Mouse (Mus musculus): Measurements from ENCODE around the gene Stoml1. TPM values are rescaled to one million over a fixed set of nuclear protein-coding genes. Genes with fewer than 3 reads are reported as not detected.

Stoml1 gene
- total RNA-seq (2012; rRNA removed): 5.9 and 6.4 TPM in 2 replicates
- 1 to 10 TPM in 1 of 2 experiments, not detected in 1; 8.7 TPM for polyA plus RNA-seq (2012; ENCODE audit: insufficient read depth in 1 of 2, insufficient read length in 2 of 2, low read depth in 1 of 2, low replicate concordance in 2 of 2, missing spikeins in 1 of 2)

GRCm38 (mm10) chr9:58253033-58253804, at the start of gene Stoml1:
Gene Stoml1, plus strand, starts transcription at chr9:58253164.
- DNase-seq (ENCODE audit: low read depth, low spot score): peak; percentile 97
- H3K9ac ChIP-seq (ENCODE audit: control insufficient read depth, low read depth, low read length, poor library complexity, severe bottlenecking): peak within 1 kb of the TSS; percentile 80
- peaks cover 12% of the 10 kb centered on the region for H3K79me2 ChIP-seq (ENCODE audit: control insufficient read depth, insufficient read depth, low read length, poor library complexity)
- peaks cover 0 to 9% of the 10 kb centered on the region in 2 experiments; a peak in 2 of 4 replicates for H3K36me3 ChIP-seq (ENCODE audit: control insufficient read depth in 1 of 2, insufficient read depth in 2 of 2, low read length in 2 of 2)
- no peaks in the 10 kb centered on the region for H3K9me3 ChIP-seq (replicated peaks; ENCODE audit: insufficient read depth, low read length)
- peaks cover 0 to 20% of the 10 kb centered on the region in 2 experiments; a peak in 3 of 4 replicates for H3K4me1 ChIP-seq (ENCODE audit: control insufficient read depth in 1 of 2, insufficient read depth in 2 of 2, low read length in 2 of 2)
- H3K27me3 ChIP-seq (ENCODE audit: control insufficient read depth in 1 of 2, insufficient read depth in 2 of 2, low read length in 2 of 2): no peaks in the 10 kb centered on the region
- H3K4me3 ChIP-seq (ENCODE audit: control insufficient read depth in 1 of 2, insufficient read depth in 1 of 2, low read depth in 2 of 2, low read length in 2 of 2): peak within 1 kb of the TSS; percentile 77 to 84
- H3K27ac ChIP-seq (ENCODE audit: control insufficient read depth, low read depth, low read length): peak within 1 kb of the TSS; percentile 20; the same call in 1 of the 2 replicates
- no peak for TF ChIP-seq RAD21 (IDR thresholded peaks at IDR 0.05; ENCODE audit: low read depth, low read length)
- no peak for TF ChIP-seq SMC3 (IDR thresholded peaks at IDR 0.05; ENCODE audit: low read depth, low read length)
- no peak for TF ChIP-seq ZNF384 (IDR thresholded peaks at IDR 0.05; ENCODE audit: low read depth, low read length)
- no peak for TF ChIP-seq POLR2AphosphoS5 (IDR thresholded peaks at IDR 0.05; ENCODE audit: borderline replicate concordance, low read depth, low read length)
- peak; percentile 83 for TF ChIP-seq NELFE (IDR thresholded peaks at IDR 0.05; ENCODE audit: low read depth, low read length)
- TF ChIP-seq MAFK (IDR thresholded peaks at IDR 0.05; ENCODE audit: borderline replicate concordance, low read depth, low read length): no peak
- no peak for TF ChIP-seq RCOR1 (IDR thresholded peaks at IDR 0.05; ENCODE audit: low read depth, low read length)
- no peak for TF ChIP-seq CHD1 (IDR thresholded peaks at IDR 0.05; ENCODE audit: low read depth, low read length)
- peak; percentile 82 to 94 (median 86) for TF ChIP-seq CTCF (IDR thresholded peaks at IDR 0.05 in 2 of 3, conservative IDR thresholded peaks at IDR 0.05 in 1 of 3; ENCODE audit: control insufficient read depth in 1 of 3, insufficient read depth in 1 of 3, low read depth in 2 of 3, low read length in 3 of 3, poor library complexity in 1 of 3, severe bottlenecking in 1 of 3)
- TF ChIP-seq TAL1 (IDR thresholded peaks at IDR 0.05; ENCODE audit: low read length): no peak
- peak; percentile 94 for TF ChIP-seq HCFC1 (IDR thresholded peaks at IDR 0.05; ENCODE audit: low read depth, low read length)
- no peak for TF ChIP-seq UBTF (IDR thresholded peaks at IDR 0.05; ENCODE audit: borderline replicate concordance, insufficient read depth, low read depth, low read length)
- peak; percentile 63 to 89 for TF ChIP-seq POLR2A (IDR thresholded peaks at IDR 0.05; ENCODE audit: control insufficient read depth in 1 of 2, insufficient read depth in 1 of 2, low read depth in 1 of 2, low read length in 2 of 2, poor library complexity in 1 of 2)
- TF ChIP-seq ETS1 (IDR thresholded peaks at IDR 0.05; ENCODE audit: low read depth, low read length): peak; percentile 42; the same call in 1 of the 2 replicates
- TF ChIP-seq BHLHE40 (IDR thresholded peaks at IDR 0.05; ENCODE audit: borderline replicate concordance, low read depth, low read length): no peak
- no peak for TF ChIP-seq MEF2A (IDR thresholded peaks at IDR 0.05; ENCODE audit: extremely low read depth, insufficient replicate concordance, low read depth, low read length, poor library complexity, severe bottlenecking)
- TF ChIP-seq E2F4 (IDR thresholded peaks at IDR 0.05; ENCODE audit: borderline replicate concordance, low read depth, low read length): no peak
- no peak for TF ChIP-seq CHD2 (IDR thresholded peaks at IDR 0.05; ENCODE audit: low read length)
- no peak for TF ChIP-seq MYB (IDR thresholded peaks at IDR 0.05; ENCODE audit: low read depth, low read length)
- TF ChIP-seq NRF1 (IDR thresholded peaks at IDR 0.05; ENCODE audit: insufficient read depth, low read depth, low read length, poor library complexity, severe bottlenecking): no peak; the same call in 1 of the 2 replicates
- 0 out of 2 replicates have a peak, but pooled peaks have one; percentile 10 for TF ChIP-seq MAX (IDR thresholded peaks at IDR 0.05; ENCODE audit: low read length)
- TF ChIP-seq POLR2AphosphoS2 (IDR thresholded peaks at IDR 0.05; ENCODE audit: low read length): peak; percentile 58; the same call in 1 of the 2 replicates
- TF ChIP-seq TCF12 (IDR thresholded peaks at IDR 0.05; ENCODE audit: low read depth, low read length): peak; percentile 54; the same call in 1 of the 2 replicates
- TF ChIP-seq ZMIZ1 (IDR thresholded peaks at IDR 0.05; ENCODE audit: low read depth, low read length): peak; percentile 70; the same call in 1 of the 2 replicates
- TF ChIP-seq MAZ (IDR thresholded peaks at IDR 0.05; ENCODE audit: low read depth, low read length): no peak
- TF ChIP-seq SIN3A (IDR thresholded peaks at IDR 0.05; ENCODE audit: low read length): peak; percentile 96
- TF ChIP-seq USF2 (IDR thresholded peaks at IDR 0.05; ENCODE audit: borderline replicate concordance in 1 of 2, insufficient read depth in 1 of 2, low read depth in 1 of 2, low read length in 2 of 2): no peak
- TF ChIP-seq EP300 (IDR thresholded peaks at IDR 0.05; ENCODE audit: low read depth in 1 of 2, low read length in 2 of 2): peak in 1 of 2 experiments; percentile 46; a peak in 2 of 4 replicates
- no peak for TF ChIP-seq ZC3H11A (IDR thresholded peaks at IDR 0.05; ENCODE audit: low read depth, low read length)
- TF ChIP-seq USF1 (IDR thresholded peaks at IDR 0.05; ENCODE audit: low read depth, low read length): no peak
- peak; percentile 80; the same call in 1 of the 2 replicates for TF ChIP-seq GABPA (IDR thresholded peaks at IDR 0.05; ENCODE audit: low read depth, low read length)
- TF ChIP-seq TBP (IDR thresholded peaks at IDR 0.05; ENCODE audit: low read depth, low read length): peak; percentile 66
- peak; percentile 91 for TF ChIP-seq MXI1 (IDR thresholded peaks at IDR 0.05; ENCODE audit: low read depth, low read length)
- no peak; the same call in 1 of the 2 replicates for TF ChIP-seq KAT2A (conservative IDR thresholded peaks at IDR 0.05; ENCODE audit: low read depth, low read length)

Data from MEL (cell line).